Mouse (Mus musculus): ENCODE measurements around the gene Stag1. TPM values are rescaled to one million over a fixed set of nuclear protein-coding genes. Genes with fewer than 3 reads are reported as not detected.

Stag1 gene
- 57.5 and 59.0 TPM in 2 replicates for polyA plus RNA-seq (2014; fragmentation: Nextera tagmentation; extraction: Ambion mirVana)

DNA sequence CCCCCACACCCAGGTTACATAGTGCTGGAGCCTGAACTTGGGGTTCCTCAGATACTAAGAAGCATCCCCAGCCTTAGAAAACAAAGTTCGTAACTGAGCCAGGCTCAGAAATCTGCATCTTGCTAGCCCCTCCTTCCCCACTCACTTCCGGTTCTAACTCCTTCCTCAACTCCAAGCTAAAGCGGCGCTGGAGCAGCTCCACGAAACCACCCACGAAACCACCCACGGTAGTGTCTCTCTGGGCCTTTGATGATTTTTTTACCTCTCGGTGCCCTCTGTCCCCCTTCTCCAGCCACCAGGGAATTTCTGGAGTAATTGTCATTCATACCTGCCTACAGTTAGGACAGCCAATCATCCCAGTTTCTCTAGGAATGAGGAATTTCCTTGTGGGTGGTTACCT, at the start of gene Stag1:
Stag1 (plus strand) TSS at position 253 of the 400 bp plus-strand sequence.
- DNase-seq (ENCODE audit: low spot score) (no peak), ATAC-seq (ENCODE audit: insufficient number of reproducible peaks, low FRiP score, low TSS enrichment, low read depth) (no peak)
- Histone ChIP-seq H3K9ac (ENCODE audit: low read length) (no peak within 1 kb of the TSS), H3K9me3 (ENCODE audit: control insufficient read depth, low read length) (no peaks in the 10 kb centered on the region), H3K4me3 (ENCODE audit: low read depth, low read length) (no peak within 1 kb of the TSS), H3K4me1 (ENCODE audit: control insufficient read depth, insufficient read depth, low read length) (no peaks in the 10 kb centered on the region), H3K27me3 (ENCODE audit: control insufficient read depth, insufficient read depth, low read length) (no peaks in the 10 kb centered on the region), H3K4me2 (ENCODE audit: low read depth, severe bottlenecking) (no peak within 1 kb of the TSS), H3K36me3 (ENCODE audit: control insufficient read depth, insufficient read depth, low read length) (no peaks in the 10 kb centered on the region), H3K27ac (replicated peaks; ENCODE audit: low read depth, low read length) (no peak within 1 kb of the TSS)
- WGBS: 86% methylated on average over 8 of the region's 8 CpGs

DNA sequence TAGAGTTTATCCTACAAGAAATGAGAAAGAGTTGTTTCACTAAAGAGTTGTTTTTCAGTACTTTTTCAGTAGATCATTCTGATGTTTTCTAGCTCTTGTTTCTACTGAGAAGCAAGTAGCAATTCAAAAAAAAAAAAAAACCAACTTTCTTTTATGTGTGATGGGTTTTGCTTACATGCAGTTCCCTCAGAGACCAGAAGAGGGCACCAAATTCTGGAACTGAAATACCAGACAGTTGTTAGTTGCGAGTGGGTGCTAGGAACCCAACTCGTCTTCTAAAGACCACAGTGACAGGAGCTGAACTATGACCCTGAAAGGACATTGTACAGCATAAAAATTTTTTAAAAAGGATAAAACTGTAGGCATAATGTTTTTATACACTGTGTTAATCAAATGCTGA, 49.3 kb upstream of the Stag1 start:
- DNase-seq (ENCODE audit: low spot score): peak; percentile 43
- no peak overlapping the region for H3K27ac ChIP-seq (replicated peaks; ENCODE audit: low read depth, low read length)
- ATAC-seq (ENCODE audit: insufficient number of reproducible peaks, low FRiP score, low TSS enrichment, low read depth): no peak
- H3K9me3 ChIP-seq (ENCODE audit: control insufficient read depth, low read length): no peaks in the 10 kb centered on the region
- no peak overlapping the region for H3K4me3 ChIP-seq (ENCODE audit: low read depth, low read length)
- H3K4me2 ChIP-seq (ENCODE audit: low read depth, severe bottlenecking): no peak overlapping the region
- WGBS: 96% methylated on average over 2 of the region's 2 CpGs
- no peak overlapping the region for H3K9ac ChIP-seq (ENCODE audit: low read length)
- no peaks in the 10 kb centered on the region for H3K27me3 ChIP-seq (ENCODE audit: control insufficient read depth, insufficient read depth, low read length)
- H3K4me1 ChIP-seq (ENCODE audit: control insufficient read depth, insufficient read depth, low read length): 0 out of 2 replicates have a peak, but pooled peaks cover 5% of the 10 kb centered on the region
- H3K36me3 ChIP-seq (ENCODE audit: control insufficient read depth, insufficient read depth, low read length): no peaks in the 10 kb centered on the region

DNA sequence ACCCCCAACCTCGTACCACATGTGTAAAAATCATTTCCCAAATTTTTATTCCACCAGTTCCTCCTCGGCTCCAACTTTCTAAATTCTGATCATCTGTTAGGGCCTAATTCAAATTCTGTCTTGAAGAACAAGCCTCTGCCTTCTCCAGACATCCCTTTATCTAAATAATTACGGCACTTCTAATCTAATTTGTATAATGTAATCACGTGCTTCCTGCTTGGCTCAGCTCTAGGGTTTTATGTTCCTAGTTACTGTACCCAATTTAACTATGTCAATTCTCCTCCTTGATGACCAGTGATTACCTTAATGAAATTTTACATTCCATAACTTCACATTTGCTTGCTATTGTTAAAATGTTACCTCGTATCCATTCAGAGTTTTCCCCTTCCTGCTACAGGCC, 41.9 kb upstream of the Stag1 start:
- DNase-seq (ENCODE audit: low spot score): no peak
- 75% methylated on average over 5 of the region's 5 CpGs for WGBS

DNA sequence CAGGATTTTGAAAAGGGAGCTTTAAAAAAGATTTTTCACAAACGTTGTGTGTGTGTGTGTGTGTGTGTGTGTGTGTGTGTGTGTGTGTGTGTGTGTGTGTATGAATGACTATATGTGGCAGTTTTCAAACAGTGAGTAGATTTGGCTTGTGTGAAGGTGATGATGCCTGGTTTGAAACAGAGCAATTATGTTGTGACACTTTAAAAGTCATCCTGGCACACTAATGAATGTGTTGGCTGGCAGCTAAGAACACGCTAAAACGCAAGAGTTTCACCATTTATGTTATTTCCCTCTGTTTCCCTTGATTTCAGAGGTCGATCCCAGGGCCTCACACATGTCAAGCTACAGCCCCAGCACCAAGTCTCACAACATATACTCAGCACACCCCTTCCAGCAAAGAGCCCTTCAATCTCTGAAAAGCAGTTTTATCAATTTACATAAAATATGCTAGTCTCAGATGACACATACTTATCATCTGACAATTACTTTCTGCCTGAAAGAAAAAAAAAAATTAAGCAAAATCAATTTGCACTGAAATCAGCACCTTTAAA, 39.5 kb upstream of the Stag1 start:
- H3K4me2 ChIP-seq (ENCODE audit: low read depth, severe bottlenecking): no peak overlapping the region
- no peaks in the 10 kb centered on the region for H3K9me3 ChIP-seq (ENCODE audit: control insufficient read depth, low read length)
- no peaks in the 10 kb centered on the region for H3K27me3 ChIP-seq (ENCODE audit: control insufficient read depth, insufficient read depth, low read length)
- H3K27ac ChIP-seq (replicated peaks; ENCODE audit: low read depth, low read length): no peak overlapping the region
- no peak overlapping the region for H3K9ac ChIP-seq (ENCODE audit: low read length)
- H3K4me1 ChIP-seq (ENCODE audit: control insufficient read depth, insufficient read depth, low read length): no peaks in the 10 kb centered on the region
- no peak overlapping the region for H3K4me3 ChIP-seq (ENCODE audit: low read depth, low read length)
- WGBS: 74% methylated on average over 4 of the region's 4 CpGs
- ATAC-seq (ENCODE audit: insufficient number of reproducible peaks, low FRiP score, low TSS enrichment, low read depth) (no peak), DNase-seq (ENCODE audit: low spot score) (no peak)
- H3K36me3 ChIP-seq (ENCODE audit: control insufficient read depth, insufficient read depth, low read length): no peaks in the 10 kb centered on the region

More for the DNA sequence above, 41.9 kb upstream of the Stag1 start:
- H3K4me3 ChIP-seq (ENCODE audit: low read depth, low read length): no peak overlapping the region
- H3K4me1 ChIP-seq (ENCODE audit: control insufficient read depth, insufficient read depth, low read length): no peaks in the 10 kb centered on the region
- no peaks in the 10 kb centered on the region for H3K9me3 ChIP-seq (ENCODE audit: control insufficient read depth, low read length)
- no peak overlapping the region for H3K4me2 ChIP-seq (ENCODE audit: low read depth, severe bottlenecking)
- no peak for ATAC-seq (ENCODE audit: insufficient number of reproducible peaks, low FRiP score, low TSS enrichment, low read depth)
- no peak overlapping the region for H3K27ac ChIP-seq (replicated peaks; ENCODE audit: low read depth, low read length)
- H3K36me3 ChIP-seq (ENCODE audit: control insufficient read depth, insufficient read depth, low read length): no peaks in the 10 kb centered on the region
- no peaks in the 10 kb centered on the region for H3K27me3 ChIP-seq (ENCODE audit: control insufficient read depth, insufficient read depth, low read length)
- no peak overlapping the region for H3K9ac ChIP-seq (ENCODE audit: low read length)

DNA sequence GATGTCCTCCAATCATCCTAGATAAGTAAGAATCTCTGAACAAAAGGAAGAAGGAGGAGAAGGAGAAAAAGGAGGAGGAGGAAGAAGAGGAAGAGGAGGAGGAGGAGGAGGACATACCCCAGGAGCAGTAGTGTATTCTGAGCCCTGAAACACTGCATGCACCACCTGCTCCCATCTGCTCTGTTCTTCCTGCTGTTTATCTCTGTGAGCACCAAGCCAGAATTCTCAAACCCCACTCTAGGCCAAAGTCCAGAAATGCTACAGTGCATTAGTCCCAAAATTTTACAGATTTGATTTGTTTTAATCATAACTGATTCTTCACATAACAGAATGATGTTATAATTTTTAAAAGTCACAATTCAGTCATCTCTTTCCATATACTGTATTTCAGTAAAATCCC, 38.6 kb upstream of the Stag1 start:
- Histone ChIP-seq H3K4me1 (ENCODE audit: control insufficient read depth, insufficient read depth, low read length) (no peaks in the 10 kb centered on the region), H3K4me2 (ENCODE audit: low read depth, severe bottlenecking) (no peak overlapping the region), H3K27ac (replicated peaks; ENCODE audit: low read depth, low read length) (no peak overlapping the region), H3K27me3 (ENCODE audit: control insufficient read depth, insufficient read depth, low read length) (no peaks in the 10 kb centered on the region), H3K36me3 (ENCODE audit: control insufficient read depth, insufficient read depth, low read length) (no peaks in the 10 kb centered on the region), H3K9me3 (ENCODE audit: control insufficient read depth, low read length) (no peaks in the 10 kb centered on the region), H3K9ac (ENCODE audit: low read length) (no peak overlapping the region), H3K4me3 (ENCODE audit: low read depth, low read length) (no peak overlapping the region)
- ATAC-seq (ENCODE audit: insufficient number of reproducible peaks, low FRiP score, low TSS enrichment, low read depth) (no peak), DNase-seq (ENCODE audit: low spot score) (no peak)

DNA sequence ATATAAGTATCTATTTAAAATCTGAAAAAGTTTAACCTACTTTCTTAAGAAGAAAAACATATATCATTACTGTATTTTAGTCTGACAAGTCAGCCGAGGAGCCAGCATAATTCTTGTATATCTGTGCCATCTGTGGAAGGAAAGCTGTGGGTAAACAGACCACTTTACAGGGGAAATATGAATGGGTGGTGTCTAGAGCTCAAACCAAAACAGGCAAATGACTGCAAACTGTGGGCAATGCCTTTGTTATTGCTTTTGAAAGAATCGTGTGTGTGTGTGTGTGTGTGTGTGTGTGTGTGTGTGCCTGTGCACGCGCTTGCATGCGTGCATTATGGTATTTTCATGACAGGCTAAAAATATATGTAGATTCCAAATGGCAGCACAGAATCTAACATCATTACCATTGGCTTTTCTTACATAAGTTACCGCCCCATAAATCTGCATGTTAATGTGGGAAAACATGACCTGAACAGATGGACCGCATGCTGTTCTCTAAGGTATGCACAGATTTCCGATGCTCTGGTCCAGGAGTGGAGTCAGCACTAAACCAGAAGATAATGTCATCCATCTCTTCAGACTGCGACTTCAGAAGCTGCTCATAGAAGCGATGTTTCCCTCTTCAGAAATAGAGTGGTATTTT, 37.2 kb upstream of the Stag1 start:
- DNase-seq (ENCODE audit: low spot score): no peak
- 90% methylated on average over 10 of the region's 10 CpGs for WGBS

DNA sequence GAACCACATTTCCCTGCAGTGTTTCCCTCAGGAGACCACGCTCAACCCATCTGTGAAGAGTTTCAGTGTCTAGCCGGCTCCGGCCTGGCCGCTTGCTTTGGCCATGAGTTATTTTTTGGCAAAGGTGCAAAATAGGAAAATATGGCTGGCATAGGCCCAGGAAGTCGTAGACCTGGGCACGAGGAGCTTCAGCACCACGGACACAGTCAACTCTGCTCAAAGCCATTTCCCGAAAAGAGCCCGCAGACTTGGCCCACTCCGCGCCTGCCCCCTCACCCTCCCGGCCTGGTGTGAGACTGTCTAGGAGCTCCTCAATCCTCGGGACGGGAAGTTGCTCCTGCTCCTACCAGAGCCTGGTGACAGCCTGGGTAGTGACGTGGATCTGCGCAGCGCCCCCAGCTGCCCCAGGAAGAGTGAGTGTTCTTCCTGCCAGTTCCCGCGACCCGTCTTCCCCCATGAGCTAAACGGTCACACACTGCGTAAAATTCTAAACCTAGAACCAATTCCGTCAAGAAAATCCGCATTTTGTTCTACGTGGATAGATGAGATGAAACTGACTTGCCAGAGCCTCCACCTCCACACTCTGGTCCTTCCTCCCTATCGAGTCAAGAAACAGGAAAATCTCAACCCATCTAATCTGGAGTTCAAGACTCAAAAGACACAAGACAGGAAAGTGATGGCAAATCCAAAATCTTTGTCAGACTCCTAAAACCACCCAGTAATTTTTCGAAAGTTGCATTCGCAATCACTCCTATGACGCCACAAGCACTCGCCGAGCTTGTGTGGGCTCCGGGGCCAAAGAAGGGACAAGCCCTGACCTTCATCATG, 27.6 kb upstream of the Stag1 start:
- peak; percentile 51; the same call in 1 of the 2 replicates for ATAC-seq (ENCODE audit: insufficient number of reproducible peaks, low FRiP score, low TSS enrichment, low read depth)
- Histone ChIP-seq H3K36me3 (ENCODE audit: control insufficient read depth, insufficient read depth, low read length) (no peaks in the 10 kb centered on the region), H3K9me3 (ENCODE audit: control insufficient read depth, low read length) (no peaks in the 10 kb centered on the region), H3K4me3 (ENCODE audit: low read depth, low read length) (peak overlapping the region; percentile 57), H3K27me3 (ENCODE audit: control insufficient read depth, insufficient read depth, low read length) (peaks cover 6% of the 10 kb centered on the region; the same call in 1 of the 2 replicates), H3K27ac (replicated peaks; ENCODE audit: low read depth, low read length) (no peak overlapping the region), H3K4me2 (ENCODE audit: low read depth, severe bottlenecking) (peak overlapping the region; percentile 85), H3K4me1 (ENCODE audit: control insufficient read depth, insufficient read depth, low read length) (0 out of 2 replicates have a peak, but pooled peaks cover 3% of the 10 kb centered on the region), H3K9ac (ENCODE audit: low read length) (peak overlapping the region; percentile 59; the same call in 1 of the 2 replicates)
- 11% methylated on average over 32 of the region's 32 CpGs for WGBS
- DNase-seq (ENCODE audit: low spot score): peak; percentile 59

More for the DNA sequence above, 37.2 kb upstream of the Stag1 start:
- no peak for ATAC-seq (ENCODE audit: insufficient number of reproducible peaks, low FRiP score, low TSS enrichment, low read depth)
- H3K4me1 ChIP-seq (ENCODE audit: control insufficient read depth, insufficient read depth, low read length): no peaks in the 10 kb centered on the region
- no peaks in the 10 kb centered on the region for H3K36me3 ChIP-seq (ENCODE audit: control insufficient read depth, insufficient read depth, low read length)
- H3K27me3 ChIP-seq (ENCODE audit: control insufficient read depth, insufficient read depth, low read length): no peaks in the 10 kb centered on the region
- no peak overlapping the region for H3K27ac ChIP-seq (replicated peaks; ENCODE audit: low read depth, low read length)
- H3K4me3 ChIP-seq (ENCODE audit: low read depth, low read length): no peak overlapping the region
- H3K9ac ChIP-seq (ENCODE audit: low read length): no peak overlapping the region
- H3K9me3 ChIP-seq (ENCODE audit: control insufficient read depth, low read length): no peaks in the 10 kb centered on the region
- H3K4me2 ChIP-seq (ENCODE audit: low read depth, severe bottlenecking): no peak overlapping the region

DNA sequence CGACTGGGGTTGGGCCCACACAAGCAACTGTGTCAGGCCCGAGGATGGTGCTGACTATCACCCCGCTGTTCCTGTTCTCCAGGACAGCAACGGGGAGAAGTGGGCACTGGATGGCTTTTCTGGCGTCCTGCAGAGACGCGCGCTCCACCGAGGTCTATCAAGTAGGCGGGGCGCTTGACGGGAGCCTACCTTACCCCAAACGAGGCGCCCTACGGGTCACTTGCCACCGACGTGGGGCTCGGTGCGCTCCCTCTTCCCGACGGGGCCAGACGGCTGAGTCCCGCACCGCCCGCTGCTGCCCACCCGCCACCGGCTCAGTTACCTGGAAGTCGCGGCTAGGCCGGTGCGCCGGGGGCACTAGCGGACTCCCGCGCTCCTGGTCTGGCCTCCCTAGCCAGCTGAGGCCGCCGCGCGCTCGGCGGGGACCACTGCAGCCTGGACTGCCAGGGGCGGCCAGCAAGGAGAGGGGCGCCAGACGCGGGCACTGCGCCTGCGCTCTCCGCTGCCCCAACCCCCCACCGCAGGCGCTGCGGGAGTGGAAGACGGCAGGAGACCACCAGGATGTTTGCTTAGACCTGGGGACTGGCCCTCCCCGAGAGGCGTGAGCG, 26.9 kb upstream of the Stag1 start, which contains the start of gene Slc35g2:
Slc35g2 (minus strand) TSS at position 465 of the 608 bp plus-strand sequence.
- under 1% methylated on average over 51 of the region's 55 CpGs for WGBS
- peak; percentile 83 for DNase-seq (ENCODE audit: low spot score)
- ATAC-seq (ENCODE audit: insufficient number of reproducible peaks, low FRiP score, low TSS enrichment, low read depth): peak; percentile 89
- H3K4me3 ChIP-seq (ENCODE audit: low read depth, low read length): peak within 1 kb of the TSS; percentile 57
- H3K9ac ChIP-seq (ENCODE audit: low read length): peak within 1 kb of the TSS; percentile 59
- no peaks in the 10 kb centered on the region for H3K9me3 ChIP-seq (ENCODE audit: control insufficient read depth, low read length)
- H3K27me3 ChIP-seq (ENCODE audit: control insufficient read depth, insufficient read depth, low read length): peaks cover 6% of the 10 kb centered on the region; the same call in 1 of the 2 replicates
- no peaks in the 10 kb centered on the region for H3K36me3 ChIP-seq (ENCODE audit: control insufficient read depth, insufficient read depth, low read length)
- H3K4me2 ChIP-seq (ENCODE audit: low read depth, severe bottlenecking): peak within 1 kb of the TSS; percentile 85
- H3K4me1 ChIP-seq (ENCODE audit: control insufficient read depth, insufficient read depth, low read length): 0 out of 2 replicates have a peak, but pooled peaks cover 3% of the 10 kb centered on the region
- H3K27ac ChIP-seq (replicated peaks; ENCODE audit: low read depth, low read length): no peak within 1 kb of the TSS

Data from limb, embryonic 11.5 days (tissue).